Mouse (Mus musculus): Measurements from ENCODE around the gene Senp1. TPM values are rescaled to one million over a fixed set of nuclear protein-coding genes. Genes with fewer than 3 reads are reported as not detected.

Senp1 gene
- polyA plus RNA-seq, 1 experiment from 2014 or later = 13.4 TPM

DNA sequence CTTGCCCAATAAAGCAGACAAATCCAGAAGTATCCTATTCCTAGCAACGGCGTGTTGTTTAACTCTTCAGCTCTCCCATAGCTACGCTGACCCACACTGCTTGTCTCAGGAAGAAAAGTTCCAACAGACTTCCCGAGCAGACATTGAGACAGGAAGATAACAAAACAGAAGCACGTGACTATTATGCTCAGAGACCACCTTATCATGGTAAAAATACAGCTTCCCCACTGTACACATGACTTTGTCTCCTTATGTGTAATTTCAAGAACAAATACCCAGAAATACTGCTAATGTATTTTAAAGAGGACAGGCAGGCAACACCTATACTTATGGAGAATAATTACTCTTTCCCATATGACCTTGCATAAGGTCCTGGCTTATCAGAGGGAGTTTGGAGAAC, 41.9 kb downstream of the Senp1 start:
- no peak overlapping the region for H3K27ac ChIP-seq
- peaks cover 86% of the 10 kb centered on the region for H3K36me3 ChIP-seq (ENCODE audit: inconsistent target)
- 84% methylated on average over 5 of the region's 5 CpGs for WGBS (ENCODE audit: missing documents)
- H3K79me2 ChIP-seq (ENCODE audit: inconsistent target) = no peaks in the 10 kb centered on the region
- no peak overlapping the region for H3K4me3 ChIP-seq (ENCODE audit: inconsistent target)

GRCm38 (mm10) chr15:98048918-98049700, 44.4 kb downstream of the Senp1 start:
- WGBS (ENCODE audit: missing documents) = 94% methylated on average over 13 of the region's 13 CpGs
- Histone ChIP-seq H3K36me3 (ENCODE audit: inconsistent target) (peaks cover 90% of the 10 kb centered on the region), H3K4me3 (ENCODE audit: inconsistent target) (no peak overlapping the region)

GRCm38 (mm10) chr15:98044387-98044786, 49.2 kb downstream of the Senp1 start:
- H3K36me3 ChIP-seq (ENCODE audit: inconsistent target) = peaks cover 89% of the 10 kb centered on the region
- no peaks in the 10 kb centered on the region for H3K79me2 ChIP-seq (ENCODE audit: inconsistent target)
- no peak overlapping the region for H3K4me3 ChIP-seq (ENCODE audit: inconsistent target)
- WGBS (ENCODE audit: missing documents) = 95% methylated on average over 5 of the region's 5 CpGs
- no peak overlapping the region for H3K27ac ChIP-seq

More at GRCm38 (mm10) chr15:98048918-98049700, 44.4 kb downstream of the Senp1 start:
- Histone ChIP-seq H3K27ac (no peak overlapping the region), H3K79me2 (ENCODE audit: inconsistent target) (no peaks in the 10 kb centered on the region)

GRCm38 (mm10) chr15:98043967-98044366, 49.6 kb downstream of the Senp1 start:
- Histone ChIP-seq H3K79me2 (ENCODE audit: inconsistent target) (no peaks in the 10 kb centered on the region), H3K4me3 (ENCODE audit: inconsistent target) (no peak overlapping the region), H3K36me3 (ENCODE audit: inconsistent target) (peaks cover 89% of the 10 kb centered on the region), H3K27ac (no peak overlapping the region)
- WGBS (ENCODE audit: missing documents) = 92% methylated on average over 6 of the region's 6 CpGs

GRCm38 (mm10) chr15:98042508-98042907, 51.0 kb downstream of the Senp1 start:
- WGBS (ENCODE audit: missing documents) = 90% methylated on average over 12 of the region's 12 CpGs
- Histone ChIP-seq H3K79me2 (ENCODE audit: inconsistent target) (no peaks in the 10 kb centered on the region), H3K27ac (no peak overlapping the region), H3K36me3 (ENCODE audit: inconsistent target) (peaks cover 84% of the 10 kb centered on the region), H3K4me3 (ENCODE audit: inconsistent target) (no peak overlapping the region)

DNA sequence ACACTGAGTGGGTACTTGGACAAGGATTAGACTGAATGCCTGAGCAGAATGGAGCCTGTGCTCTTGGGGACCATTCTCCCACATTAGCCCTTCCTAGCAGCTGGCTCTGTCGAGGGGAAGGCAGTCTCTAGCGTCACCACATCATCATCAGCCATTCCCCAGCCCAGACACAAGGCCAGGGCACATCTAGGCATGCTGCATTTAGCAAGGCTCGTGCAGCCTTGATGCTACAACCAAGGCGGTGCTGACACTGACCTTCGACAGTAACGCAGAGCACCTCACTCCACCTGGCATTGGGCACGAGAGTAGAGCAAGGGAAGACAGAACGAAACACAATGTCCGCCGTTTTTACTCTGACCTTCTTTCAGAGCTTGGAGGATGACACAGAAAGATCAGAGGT, 53.9 kb downstream of the Senp1 start:
- Histone ChIP-seq H3K36me3 (ENCODE audit: inconsistent target) (peaks cover 59% of the 10 kb centered on the region), H3K27ac (no peak overlapping the region), H3K79me2 (ENCODE audit: inconsistent target) (no peaks in the 10 kb centered on the region), H3K4me3 (ENCODE audit: inconsistent target) (no peak overlapping the region)
- WGBS (ENCODE audit: missing documents) = 95% methylated on average over 10 of the region's 10 CpGs

DNA sequence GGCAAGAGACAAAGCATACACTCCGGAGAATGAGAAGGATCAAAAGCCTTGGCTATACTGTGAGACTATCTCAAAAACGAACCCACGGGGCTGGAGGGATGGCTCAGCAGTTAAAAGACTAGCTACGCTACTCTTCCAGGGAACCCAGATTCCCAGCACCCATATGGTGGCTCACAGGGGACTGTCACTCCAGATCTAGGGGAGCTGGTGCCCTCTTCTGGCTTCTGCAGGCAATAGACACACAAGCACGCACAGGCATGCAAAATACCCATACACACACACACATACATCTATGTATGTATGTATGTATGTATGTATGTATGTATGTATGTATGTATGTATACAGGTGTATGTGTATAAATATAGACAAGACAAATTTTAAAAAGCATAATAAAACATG, 57.0 kb downstream of the Senp1 start:
- H3K36me3 ChIP-seq (ENCODE audit: inconsistent target) = peaks cover 30% of the 10 kb centered on the region
- no peak overlapping the region for H3K27ac ChIP-seq
- WGBS (ENCODE audit: missing documents) = 93% methylated on average over 4 of the region's 5 CpGs
- H3K4me3 ChIP-seq (ENCODE audit: inconsistent target) = no peak overlapping the region
- no peaks in the 10 kb centered on the region for H3K79me2 ChIP-seq (ENCODE audit: inconsistent target)

DNA sequence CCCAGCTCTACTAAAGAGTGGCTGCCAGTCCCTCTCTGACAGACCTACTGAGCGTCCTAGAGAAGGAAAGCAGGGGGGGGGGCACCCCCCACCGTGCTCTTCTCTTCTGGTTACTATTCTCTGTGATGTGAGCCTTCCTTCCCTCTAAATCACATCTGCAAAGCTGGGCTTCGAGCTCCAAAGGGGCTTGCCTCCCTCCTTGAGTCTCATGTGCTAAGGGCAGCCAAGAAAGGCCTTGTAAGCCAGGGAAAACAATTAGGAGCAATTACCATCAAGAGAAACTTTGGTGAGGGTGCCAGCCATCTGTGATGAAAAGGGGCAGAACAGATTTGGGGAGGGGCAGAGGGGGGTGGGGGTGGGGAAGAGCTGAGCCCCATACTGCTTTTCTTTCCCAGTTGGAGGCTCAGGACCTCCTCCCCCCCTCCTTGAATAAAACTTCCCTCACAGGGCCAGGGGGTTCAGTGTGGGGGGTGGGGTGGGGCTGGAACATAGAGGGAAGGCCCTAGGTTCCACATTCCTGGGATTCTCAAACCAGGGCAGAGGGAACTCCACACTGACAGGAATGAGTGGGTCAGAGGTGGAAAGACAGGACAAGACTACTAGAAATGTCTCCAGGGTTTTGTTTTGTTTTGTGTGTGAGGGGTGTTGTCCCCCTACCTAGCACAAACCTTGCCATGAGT, 58.3 kb downstream of the Senp1 start:
- WGBS (ENCODE audit: missing documents) = 67% methylated on average over 3 of the region's 3 CpGs
- Histone ChIP-seq H3K79me2 (ENCODE audit: inconsistent target) (no peaks in the 10 kb centered on the region), H3K4me3 (ENCODE audit: inconsistent target) (no peak overlapping the region), H3K36me3 (ENCODE audit: inconsistent target) (peaks cover 21% of the 10 kb centered on the region), H3K27ac (no peak overlapping the region)

- Histone ChIP-seq H3K79me2 (ENCODE audit: inconsistent target) (no peaks in the 10 kb centered on the region), H3K4me3 (ENCODE audit: inconsistent target) (no peak overlapping the region), H3K36me3 (ENCODE audit: inconsistent target) (peaks cover 3% of the 10 kb centered on the region; the same call in 1 of the 2 replicates), H3K27ac (no peak overlapping the region)
- WGBS (ENCODE audit: missing documents) = 97% methylated on average over 9 of the region's 9 CpGs
Observed at GRCm38 (mm10) chr15:98033233-98033748, 60.3 kb downstream of the Senp1 start.

DNA sequence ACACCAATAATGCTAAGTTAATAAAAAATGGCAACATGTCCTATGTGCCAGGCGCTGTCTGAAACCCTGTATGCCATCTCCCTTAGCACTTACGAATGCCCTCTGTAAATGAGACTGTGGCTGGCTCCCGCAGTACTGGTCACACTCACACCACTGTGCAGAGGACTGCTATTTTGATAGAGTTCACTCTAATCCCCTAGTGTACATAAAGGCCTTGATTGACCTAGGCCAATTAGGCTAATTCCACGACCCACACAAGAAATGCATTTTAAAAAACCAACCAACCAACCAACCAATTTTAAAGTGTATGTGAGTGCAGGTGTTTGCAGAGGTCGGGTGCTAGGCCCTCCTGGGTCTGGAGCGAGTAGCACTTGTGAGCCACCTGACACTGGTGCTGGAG, 63.7 kb downstream of the Senp1 start:
- Histone ChIP-seq H3K36me3 (ENCODE audit: inconsistent target) (no peaks in the 10 kb centered on the region), H3K4me3 (ENCODE audit: inconsistent target) (no peak overlapping the region), H3K79me2 (ENCODE audit: inconsistent target) (no peaks in the 10 kb centered on the region), H3K27ac (no peak overlapping the region)
- WGBS (ENCODE audit: missing documents) = 86% methylated on average over 6 of the region's 6 CpGs

- Histone ChIP-seq H3K27ac (no peak overlapping the region), H3K36me3 (ENCODE audit: inconsistent target) (no peaks in the 10 kb centered on the region), H3K79me2 (ENCODE audit: inconsistent target) (no peaks in the 10 kb centered on the region), H3K4me3 (ENCODE audit: inconsistent target) (no peak overlapping the region)
- WGBS (ENCODE audit: missing documents) = 59% methylated on average over 12 of the region's 12 CpGs
Observed at GRCm38 (mm10) chr15:98026967-98027904, 66.3 kb downstream of the Senp1 start.

DNA sequence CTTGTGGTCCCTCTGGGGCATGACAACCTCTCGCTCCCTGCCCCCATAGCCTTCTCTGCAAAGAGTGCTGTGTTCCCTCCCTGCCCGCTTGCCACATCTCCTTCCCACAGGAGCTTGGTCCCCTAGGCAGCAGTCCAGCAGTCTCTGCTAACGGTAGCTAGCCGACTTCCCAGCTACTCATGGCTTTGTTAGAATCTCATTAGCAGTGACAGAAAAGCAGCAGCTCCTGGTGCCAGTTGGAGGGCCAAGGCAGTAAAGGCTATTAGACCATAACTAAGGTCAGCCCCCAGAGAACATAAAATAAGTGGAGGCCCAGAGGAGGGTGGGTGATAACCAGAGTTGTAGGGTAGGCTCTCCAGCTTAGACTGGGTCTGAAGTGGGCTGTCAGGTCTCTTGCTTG, 67.9 kb downstream of the Senp1 start:
- no peaks in the 10 kb centered on the region for H3K36me3 ChIP-seq (ENCODE audit: inconsistent target)
- H3K79me2 ChIP-seq (ENCODE audit: inconsistent target) = no peaks in the 10 kb centered on the region
- H3K27ac ChIP-seq = no peak overlapping the region
- H3K4me3 ChIP-seq (ENCODE audit: inconsistent target) = no peak overlapping the region
- 86% methylated on average over 4 of the region's 4 CpGs for WGBS (ENCODE audit: missing documents)

DNA sequence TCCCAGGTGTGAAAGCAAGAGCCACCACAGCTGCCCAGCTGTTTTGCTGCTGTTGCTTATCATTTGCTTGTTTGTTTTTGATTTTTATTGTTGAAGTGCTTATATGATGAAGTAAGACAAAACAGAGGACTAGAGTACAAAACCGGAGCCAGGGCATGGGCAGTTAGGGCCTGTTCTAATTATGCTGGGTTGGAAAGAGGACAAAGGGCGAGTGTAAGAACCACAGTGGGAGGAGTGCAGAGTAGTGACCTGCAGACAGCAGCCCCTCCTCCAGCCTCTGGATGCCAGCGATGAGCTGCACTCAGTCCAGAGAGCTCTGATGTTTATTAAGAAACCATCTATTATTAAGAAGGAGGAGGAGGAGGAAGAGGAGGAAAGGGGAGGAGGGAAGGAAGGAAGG, 70.4 kb downstream of the Senp1 start:
- Histone ChIP-seq H3K79me2 (ENCODE audit: inconsistent target) (no peaks in the 10 kb centered on the region), H3K36me3 (ENCODE audit: inconsistent target) (no peaks in the 10 kb centered on the region), H3K4me3 (ENCODE audit: inconsistent target) (no peak overlapping the region), H3K27ac (no peak overlapping the region)
- 89% methylated on average over 3 of the region's 3 CpGs for WGBS (ENCODE audit: missing documents)

GRCm38 (mm10) chr15:98021886-98022285, 71.7 kb downstream of the Senp1 start:
- Histone ChIP-seq H3K79me2 (ENCODE audit: inconsistent target) (no peaks in the 10 kb centered on the region), H3K36me3 (ENCODE audit: inconsistent target) (no peaks in the 10 kb centered on the region), H3K4me3 (ENCODE audit: inconsistent target) (no peak overlapping the region), H3K27ac (no peak overlapping the region)
- WGBS (ENCODE audit: missing documents) = 76% methylated on average over 2 of the region's 2 CpGs
